8 mouse cellular contexts compared by ENCODE assay signal in the genomic region with DNA sequence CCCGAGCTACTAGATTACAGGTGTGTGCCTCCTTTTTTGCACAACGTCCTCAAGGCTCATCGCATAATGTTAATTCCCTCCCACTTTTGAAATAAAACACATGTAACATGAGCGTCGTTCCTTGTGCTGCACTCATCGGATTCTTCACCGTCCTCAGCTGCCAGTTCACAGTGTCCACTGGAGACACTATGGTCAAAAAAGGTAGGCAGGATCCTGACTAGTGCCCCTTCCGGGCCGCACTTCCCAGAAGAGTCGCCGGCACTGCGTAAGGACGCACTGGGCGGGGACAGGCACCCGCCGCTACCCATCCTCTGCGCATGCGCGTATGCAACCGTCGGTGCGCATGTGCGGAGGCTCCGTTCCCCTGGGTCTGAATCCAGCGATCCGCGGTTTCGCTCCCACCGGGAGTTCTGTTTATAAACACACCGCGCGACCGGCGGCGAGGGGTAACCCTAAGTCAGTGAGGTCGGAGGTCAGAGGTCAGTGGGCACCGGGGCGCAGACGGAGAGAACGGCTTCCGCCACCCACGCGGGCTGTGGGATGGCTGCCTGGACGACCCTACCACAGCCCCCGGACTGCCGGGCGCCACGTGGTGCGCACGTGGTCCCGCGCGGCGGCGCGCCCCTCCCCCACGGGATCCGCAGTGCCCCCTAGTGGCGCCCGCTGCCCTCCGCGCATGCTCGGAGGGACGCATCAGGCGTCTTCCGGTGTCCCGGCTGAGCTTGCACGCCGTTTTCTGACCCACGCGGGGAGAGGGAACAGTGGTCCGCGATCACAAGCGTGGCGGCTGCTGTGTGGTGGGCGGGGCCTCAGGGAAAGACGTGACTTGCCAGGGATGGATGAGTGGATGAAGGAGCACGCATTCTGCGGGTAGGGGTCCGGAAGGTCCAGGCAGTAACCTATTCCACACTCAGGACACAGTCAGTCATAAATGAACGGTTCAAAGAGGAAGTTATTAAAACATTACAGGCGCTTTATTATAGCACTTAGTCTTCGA. TPM values are rescaled to one million over a fixed set of nuclear protein-coding genes. Genes with fewer than 3 reads are reported as not detected.
DNase-seq lines count a peak whose midpoint lies in the region; ATAC-seq and TF ChIP-seq lines count a peak whose summit lies in the region.

No protein-coding gene starts in this region.

- H3K79me2 ChIP-seq in CH12.LX (replicated peaks; ENCODE audit: control insufficient read depth, extremely low read depth, insufficient read depth, poor library complexity, severe bottlenecking): peaks cover 4% of the 10 kb centered on the region; the same call in 1 of the 2 replicates

- in situ Hi-C loops in CH12.LX (cut with MboI; ENCODE audit: low pct_ligation_motif_present, low pct_unique_long_range_greater_than_20kb, low sequenced_read_pairs): loop anchor here (5.0 kb wide), 2 partner anchors 35 to 75 kb away; a partner anchor contains a TSS

- 1% methylated on average over 83 of the region's 83 CpGs for WGBS in forebrain, embryonic 11.5 days
- WGBS in heart, embryonic 16.5 days: under 1% methylated on average over 83 of the region's 83 CpGs
- under 1% methylated on average over 83 of the region's 83 CpGs for WGBS in liver, embryonic 15.5 days (ENCODE audit: insufficient replicate concordance)
- WGBS in neural tube, embryonic 12.5 days: under 1% methylated on average over 82 of the region's 83 CpGs

- no peaks in the 10 kb centered on the region for H3K27me3 ChIP-seq in CH12.LX (replicated peaks)
- no peaks in the 10 kb centered on the region for H3K27me3 ChIP-seq in forebrain, embryonic 11.5 days (ENCODE audit: control insufficient read depth, insufficient read depth, low read length)
- H3K27me3 ChIP-seq in heart, embryonic 16.5 days (ENCODE audit: control insufficient read depth, insufficient read depth, low read length): no peaks in the 10 kb centered on the region
- H3K27me3 ChIP-seq in liver, embryonic 15.5 days: no peaks in the 10 kb centered on the region
- H3K27me3 ChIP-seq in neural tube, embryonic 12.5 days (replicated peaks): no peaks in the 10 kb centered on the region

- dilution Hi-C loops in CH12.LX (cut with MboI; ENCODE audit: extremely low pct_ligation_motif_present, extremely low pct_unique_long_range_greater_than_20kb, low sequenced_read_pairs): no loop called here

- TF ChIP-seq POLR2A in CH12.LX (IDR thresholded peaks at IDR 0.05; ENCODE audit: low read depth, low read length): peak; percentile 80

- H3K4me1 ChIP-seq in CH12.LX (ENCODE audit: control insufficient read depth in 1 of 2, insufficient read depth in 2 of 2): peaks cover 5 to 27% of the 10 kb centered on the region in 2 experiments; a peak in 3 of 4 replicates
- peaks cover 16% of the 10 kb centered on the region; the same call in 1 of the 2 replicates for H3K4me1 ChIP-seq in forebrain, embryonic 11.5 days (replicated peaks; ENCODE audit: control insufficient read depth, insufficient read depth, low read length)
- peaks cover 22% of the 10 kb centered on the region for H3K4me1 ChIP-seq in heart, embryonic 16.5 days (ENCODE audit: control insufficient read depth, insufficient read depth, low read length)
- peaks cover 29% of the 10 kb centered on the region for H3K4me1 ChIP-seq in liver, embryonic 15.5 days (replicated peaks)
- peaks cover 26% of the 10 kb centered on the region for H3K4me1 ChIP-seq in neural tube, embryonic 12.5 days

- H3K9me3 ChIP-seq in CH12.LX (replicated peaks; ENCODE audit: low read length): peaks cover 7% of the 10 kb centered on the region
- H3K9me3 ChIP-seq in forebrain, embryonic 11.5 days (ENCODE audit: control insufficient read depth, low read length): no peaks in the 10 kb centered on the region
- H3K9me3 ChIP-seq in heart, embryonic 16.5 days (replicated peaks; ENCODE audit: control insufficient read depth, low read length): no peaks in the 10 kb centered on the region
- H3K9me3 ChIP-seq in liver, embryonic 15.5 days (replicated peaks): no peaks in the 10 kb centered on the region
- no peaks in the 10 kb centered on the region for H3K9me3 ChIP-seq in neural tube, embryonic 12.5 days

- TF ChIP-seq CTCF in CH12.LX (conservative IDR thresholded peaks at IDR 0.05 in 1 of 2, IDR thresholded peaks at IDR 0.05 in 1 of 2; ENCODE audit: low read depth in 2 of 2, low read length in 2 of 2): peak in 1 of 2 experiments; percentile 84; a peak in 2 of 4 replicates

- peaks cover 0 to 12% of the 10 kb centered on the region in 2 experiments for H3K36me3 ChIP-seq in CH12.LX (replicated peaks in 1 of 2; ENCODE audit: control insufficient read depth in 1 of 2, insufficient read depth in 1 of 2, low read length in 1 of 2)
- no peaks in the 10 kb centered on the region for H3K36me3 ChIP-seq in forebrain, embryonic 11.5 days (ENCODE audit: control insufficient read depth, insufficient read depth, low read length)
- no peaks in the 10 kb centered on the region for H3K36me3 ChIP-seq in heart, embryonic 16.5 days (ENCODE audit: control insufficient read depth, insufficient read depth)
- no peaks in the 10 kb centered on the region for H3K36me3 ChIP-seq in liver, embryonic 15.5 days (replicated peaks)
- H3K36me3 ChIP-seq in neural tube, embryonic 12.5 days: no peaks in the 10 kb centered on the region

- DNase-seq in CH12.LX (ENCODE audit: extremely low read depth): peak; percentile 91
- peak; percentile 89 for DNase-seq in c-Kit-positive CD71-positive TER-119-negative erythroid progenitor cells, embryonic 14.5 days (ENCODE audit: low read depth)
- peak; percentile 99 for DNase-seq in forebrain, embryonic 11.5 days (ENCODE audit: low spot score)
- DNase-seq in kidney, postnatal 36 days: peak; percentile 96 to 98
- peak; percentile 84 for DNase-seq in telencephalon, adult 2 months (ENCODE audit: low read depth, low spot score)

- 0 out of 2 replicates have a peak, but pooled peaks have one; percentile 30 for TF ChIP-seq EP300 in CH12.LX (IDR thresholded peaks at IDR 0.05; ENCODE audit: low read length)

- peak overlapping the region; percentile 54 for H3K27ac ChIP-seq in CH12.LX (ENCODE audit: insufficient read depth, low read depth)
- H3K27ac ChIP-seq in forebrain, embryonic 11.5 days (ENCODE audit: low read depth, low read length): peak overlapping the region; percentile 42
- H3K27ac ChIP-seq in heart, embryonic 16.5 days (ENCODE audit: low read length): peak overlapping the region; percentile 49
- H3K27ac ChIP-seq in liver, embryonic 15.5 days (replicated peaks): peak overlapping the region; percentile 63
- 0 out of 2 replicates have a peak overlapping the region, but pooled peaks have one; percentile 10 for H3K27ac ChIP-seq in neural tube, embryonic 12.5 days

- peak; percentile 84 for ATAC-seq in forebrain, embryonic 11.5 days (replicated peaks; ENCODE audit: low FRiP score)
- ATAC-seq in heart, embryonic 16.5 days (replicated peaks; ENCODE audit: extremely low read depth, insufficient read depth, low FRiP score): peak; percentile 93
- peak; percentile 93 for ATAC-seq in liver, embryonic 15.5 days (ENCODE audit: insufficient read depth)
- peak; percentile 88 for ATAC-seq in neural tube, embryonic 12.5 days (ENCODE audit: low FRiP score, low read depth)

- TF ChIP-seq RAD21 in CH12.LX (IDR thresholded peaks at IDR 0.05; ENCODE audit: low read depth, low read length): no peak; the same call in none of the 2 replicates

- H3K9ac ChIP-seq in CH12.LX (ENCODE audit: insufficient read depth, low read depth): peak overlapping the region; percentile 81
- H3K9ac ChIP-seq in forebrain, embryonic 11.5 days (ENCODE audit: low read length): peak overlapping the region; percentile 77
- peak overlapping the region; percentile 90 for H3K9ac ChIP-seq in heart, embryonic 16.5 days (ENCODE audit: low read length)
- peak overlapping the region; percentile 68 for H3K9ac ChIP-seq in liver, embryonic 15.5 days
- H3K9ac ChIP-seq in neural tube, embryonic 12.5 days: peak overlapping the region; percentile 73

- H3K4me3 ChIP-seq in CH12.LX (replicated peaks in 1 of 3; ENCODE audit: low read depth in 2 of 3, low read length in 2 of 3, poor library complexity in 1 of 3): peak overlapping the region; percentile 69 to 93 (median 74)
- peak overlapping the region; percentile 57 for H3K4me3 ChIP-seq in forebrain, embryonic 11.5 days (ENCODE audit: low read depth, low read length)
- peak overlapping the region; percentile 74 for H3K4me3 ChIP-seq in heart, embryonic 16.5 days (ENCODE audit: low read length)
- H3K4me3 ChIP-seq in liver, embryonic 15.5 days (replicated peaks): peak overlapping the region; percentile 73
- H3K4me3 ChIP-seq in neural tube, embryonic 12.5 days: peak overlapping the region; percentile 63

- peak overlapping the region; percentile 74 for H3K4me2 ChIP-seq in CH12.LX (ENCODE audit: insufficient read depth, low read depth, poor library complexity, severe bottlenecking)
- H3K4me2 ChIP-seq in forebrain, embryonic 11.5 days (ENCODE audit: low read depth, low read length, severe bottlenecking): peak overlapping the region; percentile 67
- peak overlapping the region; percentile 87 for H3K4me2 ChIP-seq in heart, embryonic 16.5 days (ENCODE audit: low read depth, low read length)
- H3K4me2 ChIP-seq in liver, embryonic 15.5 days: peak overlapping the region; percentile 90
- H3K4me2 ChIP-seq in neural tube, embryonic 12.5 days (replicated peaks): peak overlapping the region; percentile 67

TF ChIP-seq in CH12.LX, 34 proteins besides CTCF, POLR2A, EP300 and RAD21 (continues in another document):
- peak; percentile 100 for TF ChIP-seq MYC (IDR thresholded peaks at IDR 0.05; ENCODE audit: low read depth, low read length)
- peak; percentile 100 for TF ChIP-seq MAX (IDR thresholded peaks at IDR 0.05; ENCODE audit: low read length)
- peak; percentile 3; the same call in 1 of the 2 replicates for TF ChIP-seq JUN (IDR thresholded peaks at IDR 0.05; ENCODE audit: insufficient read depth, low read depth, low read length)
- peak; percentile 38; the same call in 1 of the 2 replicates for TF ChIP-seq GABPA (IDR thresholded peaks at IDR 0.05; ENCODE audit: insufficient replicate concordance, low read depth, low read length)
- no peak for TF ChIP-seq UBTF (IDR thresholded peaks at IDR 0.05; ENCODE audit: low read depth, low read length)
- TF ChIP-seq NELFE (IDR thresholded peaks at IDR 0.05; ENCODE audit: low read depth, low read length): peak; percentile 93
- TF ChIP-seq IRF4 (IDR thresholded peaks at IDR 0.05; ENCODE audit: low read depth, low read length): peak; percentile 60
- peak; percentile 87 for TF ChIP-seq ELF1 (IDR thresholded peaks at IDR 0.05; ENCODE audit: low read depth, low read length)
- peak; percentile 100 for TF ChIP-seq MXI1 (IDR thresholded peaks at IDR 0.05; ENCODE audit: low read depth, low read length)

RNA-seq across cellular contexts. Expression of a gene that starts 33.9 kb away (rescaled TPM):
- total RNA-seq in CH12.LX (2012; rRNA removed) (10.9 and 11.3 TPM in 2 replicates), CH12.LX (2014; rRNA removed) (5.3 and 5.6 TPM in 2 replicates)
- 20.3 and 23.4 TPM in 2 replicates for polyA plus RNA-seq in CH12.LX (2012; ENCODE audit: insufficient read length, low read depth)
- 5.0 and 6.1 TPM in 2 replicates for polyA plus RNA-seq in forebrain, embryonic 11.5 days (2014; fragmentation: Nextera tagmentation; extraction: Ambion mirVana)
- 2.5 and 4.7 TPM in 2 replicates for polyA plus RNA-seq in heart, embryonic 16.5 days (2015; fragmentation: Nextera tagmentation; extraction: Ambion mirVana)
- 2.0 and 2.1 TPM in 2 replicates for polyA plus RNA-seq in liver, embryonic 15.5 days (2015; fragmentation: Nextera tagmentation; extraction: Ambion mirVana)
- 6.2 and 7.2 TPM in 2 replicates for polyA plus RNA-seq in neural tube, embryonic 12.5 days (2016; fragmentation: Nextera tagmentation; extraction: Ambion mirVana)

Comparison
In these comparisons a context has a peak if more than half of its experiments do, and no peak if none do; other contexts are left out.
1. Peak in every context shown above with its lines: DNase-seq, ATAC-seq, H3K4me3 ChIP-seq and H3K27ac ChIP-seq.
2. H3K27ac ChIP-seq: peak in every context shown above with its lines; median percentile 63 in liver, embryonic 15.5 days; 54 in CH12.LX; 49 in heart, embryonic 16.5 days; 42 in forebrain, embryonic 11.5 days; 10 in neural tube, embryonic 12.5 days.